Comparison of ENCODE assay signal across 15 mouse cellular contexts in the genomic region with DNA sequence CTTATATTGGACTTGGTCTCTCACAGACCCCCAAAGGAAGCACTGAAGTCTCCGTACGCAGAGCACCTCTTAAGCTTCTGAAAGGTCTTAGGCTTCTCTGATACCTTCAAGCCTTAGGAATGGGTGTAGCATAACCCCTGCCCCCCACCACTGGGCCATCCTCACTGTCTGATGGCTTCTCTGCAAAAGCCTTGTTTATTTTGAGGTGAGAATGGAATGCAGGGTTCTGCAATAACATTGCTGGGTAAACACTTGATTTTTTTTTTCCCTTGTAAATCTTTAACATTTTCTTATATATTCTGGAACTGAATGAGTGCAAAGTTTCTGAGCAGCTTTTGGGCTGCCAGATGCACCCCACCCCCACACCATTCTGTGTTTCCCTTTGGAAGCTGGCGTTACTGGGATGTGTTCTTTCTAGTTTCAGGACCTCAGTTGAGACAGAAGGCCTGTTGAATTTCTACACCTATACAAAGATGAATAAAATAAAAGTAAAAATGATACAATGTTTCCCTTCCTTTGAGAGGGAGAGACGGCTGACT. TPM values are rescaled to one million over a fixed set of nuclear protein-coding genes. Genes with fewer than 3 reads are reported as not detected.
A peak's percentile ranks its signal among the peaks of the same experiment; 100 is the strongest.
DNase-seq lines count a peak whose midpoint lies in the region.
"Had no signal": no experiment of that assay in that cellular context is flagged by ENCODE, and none has a peak within 500 bp of the region (broad histone marks: within the 10 kb centered on the region; RNA-seq: fewer than 3 reads in every experiment).

No protein-coding gene starts in this region.

- DNase-seq in kidney, postnatal 10 days, result peak; percentile 66
- DNase-seq in kidney, postnatal 36 days, result no peak
- DNase-seq in layer of hippocampus, adult 9-11 months, result peak; percentile 29
- no peak for DNase-seq in layer of hippocampus, adult 11-12 months (ENCODE audit: low spot score)
- peak; percentile 19 for DNase-seq in right cerebral cortex, postnatal 14 days
- DNase-seq in right cerebral cortex, adult 2 months (ENCODE audit: low spot score in 2 of 2), result no peak
- no peak for DNase-seq in gastrocnemius, postnatal 36 days
- DNase-seq: adrenal gland, postnatal 25 days; cerebellum, adult 18-20 months; cerebellum, postnatal 14 days; gastrocnemius, adult 2 months; heart, adult 2 months; heart, postnatal 4 days; lung, adult 18-20 months; lung, postnatal 4 days had no signal

- intact Hi-C loops in gastrocnemius, postnatal 36 days (cut with DNase I), result no loop called here

RNA-seq across cellular contexts. Expression of a gene that starts 33.9 kb away (rescaled TPM):
- under 1 TPM; 0.38 to 0.44 TPM for total RNA-seq in gastrocnemius, postnatal 36 days (2021)
- total RNA-seq: heart, adult 2 months had no signal

Comparison
In these comparisons a context has a peak if more than half of its experiments do, and no peak if none do; other contexts are left out.
1. DNase-seq: peak in kidney, postnatal 10 days (single experiment), layer of hippocampus, adult 9-11 months (single experiment) and right cerebral cortex, postnatal 14 days (single experiment); none in kidney, postnatal 36 days (0 of 2), layer of hippocampus, adult 11-12 months (single experiment), right cerebral cortex, adult 2 months (0 of 2) and gastrocnemius, postnatal 36 days (0 of 2).